Mouse (Mus musculus): ENCODE results near the gene Syn3.

DNA sequence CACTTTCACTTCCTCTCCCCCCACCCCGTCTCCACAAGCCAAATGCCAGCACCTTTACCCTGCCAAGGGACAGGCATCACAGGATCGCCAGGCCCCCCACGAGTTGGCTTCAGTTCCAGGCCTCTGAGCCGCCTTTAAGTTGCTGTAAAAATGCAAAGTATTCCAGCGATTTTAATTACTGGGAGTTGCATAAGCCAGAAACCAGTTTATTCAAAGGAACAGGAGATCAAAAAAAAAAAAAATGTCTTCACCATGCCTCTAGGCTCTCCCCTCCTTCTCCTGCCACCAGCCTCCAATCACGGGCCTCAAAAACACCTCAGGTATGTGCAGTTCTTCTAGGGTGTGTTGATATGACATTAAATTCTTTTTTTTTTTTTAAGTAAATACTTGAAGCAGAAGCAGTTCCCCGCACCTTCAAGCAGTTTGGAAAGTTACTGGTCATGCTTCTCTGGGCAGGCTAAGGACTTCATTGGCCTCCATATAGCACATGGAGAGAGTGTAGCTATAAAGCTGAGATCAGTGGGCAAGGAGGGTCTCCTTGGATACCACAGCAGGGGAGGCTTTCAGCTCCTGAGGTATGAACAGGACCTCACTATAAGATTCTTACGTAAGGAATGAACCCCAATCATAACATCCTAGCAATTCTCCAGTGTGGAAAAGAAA is 208.5 kb downstream of the Syn3 start:
- no peak for TF ChIP-seq ZNF384 (IDR thresholded peaks at IDR 0.05; ENCODE audit: low read depth, low read length)
- no peak for TF ChIP-seq HCFC1 (IDR thresholded peaks at IDR 0.05; ENCODE audit: borderline replicate concordance, insufficient read depth, low read length)
